Mouse (Mus musculus) E14TG2a.4 (cell line): ENCODE results near the gene Ssbp2.

Experiments
- H3K27me3 ChIP-seq: 2 replicates; pipeline ENCODE4 v1.6.1; 2014; ENCODE audit warnings: low read length, control low read depth; ENCODE audit not compliant: insufficient read depth
- H3K36me3 ChIP-seq: 2 replicates; pipeline ENCODE4 v1.6.1; 2014; ENCODE audit warnings: low read length, control low read depth; ENCODE audit not compliant: insufficient read depth
- H3K4me1 ChIP-seq: replicated peaks from 2 replicates; pipeline ENCODE4 v1.6.1; 2014; ENCODE audit warnings: low read depth, low read length, control low read depth
- H3K4me3 ChIP-seq: replicated peaks from 2 replicates; pipeline ENCODE4 v1.5.1; 2014; ENCODE audit warnings: mild to moderate bottlenecking, low read length
- H3K9me3 ChIP-seq: 2 replicates; pipeline ENCODE4 v1.6.1; 2014; ENCODE audit warnings: low read length, control low read depth
- CTCF ChIP-seq: conservative IDR thresholded peaks from 2 replicates; pipeline ENCODE4 v1.5.1; 2014; ENCODE audit warnings: low read length
- NANOG ChIP-seq: IDR thresholded peaks from 2 replicates; pipeline ENCODE4 v1.6.1; 2014; ENCODE audit warnings: borderline replicate concordance, low read length, mixed read lengths
- POU5F1 ChIP-seq: IDR thresholded peaks from 2 replicates; pipeline ENCODE4 v1.6.1; 2014; ENCODE audit warnings: low read length, borderline replicate concordance

Ssbp2 gene

GRCm38 (mm10) chr13:91610601-91611000 lies 150.5 kb downstream of the Ssbp2 start:
- TF ChIP-seq POU5F1, result no peak
- no peak for TF ChIP-seq CTCF
- TF ChIP-seq NANOG, result no peak
- H3K27me3 ChIP-seq, result no peaks in the 10 kb centered on the region
- H3K9me3 ChIP-seq, result no peaks in the 10 kb centered on the region
- no peak overlapping the region for H3K4me3 ChIP-seq
- no peaks in the 10 kb centered on the region for H3K36me3 ChIP-seq
- H3K4me1 ChIP-seq, result no peaks in the 10 kb centered on the region

- H3K27me3 ChIP-seq, result no peaks in the 10 kb centered on the region
- no peaks in the 10 kb centered on the region for H3K9me3 ChIP-seq
- H3K4me1 ChIP-seq, result no peaks in the 10 kb centered on the region
- no peak overlapping the region for H3K4me3 ChIP-seq
- no peaks in the 10 kb centered on the region for H3K36me3 ChIP-seq
- no peak for TF ChIP-seq NANOG
- no peak for TF ChIP-seq CTCF
- no peak for TF ChIP-seq POU5F1
Measured at GRCm38 (mm10) chr13:91611909-91612308, 151.8 kb downstream of the Ssbp2 start.

DNA sequence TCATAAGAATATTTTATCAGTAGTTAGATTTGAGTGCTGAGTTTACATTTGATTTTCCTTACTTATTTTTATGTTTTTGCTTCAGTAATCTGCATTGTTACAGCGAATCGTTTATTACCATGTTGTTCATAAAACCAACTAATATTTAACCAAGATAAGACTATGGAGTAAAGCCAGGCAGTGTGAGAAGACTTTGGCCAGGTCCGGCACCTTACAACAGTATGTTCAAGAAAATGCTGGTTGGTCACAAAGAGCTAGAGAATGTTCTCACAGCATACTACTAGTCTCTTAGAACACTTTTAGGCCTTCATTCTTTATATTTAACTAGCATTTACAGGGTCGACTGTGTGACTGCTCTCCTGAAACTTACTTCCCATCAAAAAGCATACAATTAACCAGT lies 152.5 kb downstream of the Ssbp2 start:
- H3K4me3 ChIP-seq, result no peak overlapping the region
- no peaks in the 10 kb centered on the region for H3K27me3 ChIP-seq
- H3K9me3 ChIP-seq, result no peaks in the 10 kb centered on the region
- TF ChIP-seq CTCF (no peak), POU5F1 (no peak), NANOG (no peak)
- no peaks in the 10 kb centered on the region for H3K36me3 ChIP-seq
- no peaks in the 10 kb centered on the region for H3K4me1 ChIP-seq

DNA sequence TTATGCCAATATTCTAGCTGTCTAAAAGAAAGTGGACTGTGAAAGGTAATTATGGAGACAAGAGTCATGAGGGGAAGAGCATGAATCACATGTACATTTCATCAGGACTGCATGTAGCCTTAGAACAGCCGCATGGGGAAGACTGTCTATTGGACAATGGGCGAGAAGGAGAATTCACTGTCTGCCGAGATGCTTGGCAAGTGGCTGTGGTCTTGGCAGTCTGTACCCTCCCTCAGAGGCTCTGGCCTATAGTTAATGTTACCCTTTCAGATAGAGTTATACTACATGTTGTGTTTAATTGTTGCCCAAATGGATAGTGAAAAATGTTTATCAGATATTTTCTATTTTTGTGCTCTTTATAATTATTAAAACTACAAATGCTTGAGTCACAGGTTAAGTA lies 156.0 kb downstream of the Ssbp2 start:
- H3K4me3 ChIP-seq, result no peak overlapping the region
- no peak for TF ChIP-seq CTCF
- no peak for TF ChIP-seq NANOG
- no peak for TF ChIP-seq POU5F1
- H3K36me3 ChIP-seq, result no peaks in the 10 kb centered on the region
- H3K9me3 ChIP-seq, result no peaks in the 10 kb centered on the region
- no peaks in the 10 kb centered on the region for H3K4me1 ChIP-seq
- no peaks in the 10 kb centered on the region for H3K27me3 ChIP-seq

DNA sequence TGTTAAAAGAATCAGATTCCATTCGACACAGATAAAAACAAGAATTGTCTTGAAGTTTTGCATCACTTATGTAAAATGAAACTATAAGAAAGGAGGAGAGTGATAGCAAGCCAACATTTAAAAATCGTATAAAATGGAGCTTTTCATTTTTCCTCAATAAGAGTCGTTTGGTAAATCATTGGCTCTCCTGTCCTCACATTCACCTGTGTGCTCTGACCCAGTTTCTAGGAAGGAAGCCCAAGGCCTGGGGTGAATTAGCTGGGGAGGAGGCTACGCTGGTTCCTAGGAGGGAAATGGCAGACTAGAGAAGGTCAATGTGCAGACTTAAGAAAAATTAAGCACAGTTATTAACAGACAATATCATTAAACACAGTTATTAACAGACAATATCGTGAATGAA lies 156.8 kb downstream of the Ssbp2 start:
- Histone ChIP-seq H3K36me3 (no peaks in the 10 kb centered on the region), H3K4me1 (no peaks in the 10 kb centered on the region), H3K4me3 (no peak overlapping the region), H3K9me3 (no peaks in the 10 kb centered on the region), H3K27me3 (no peaks in the 10 kb centered on the region)
- TF ChIP-seq POU5F1 (no peak), NANOG (no peak), CTCF (no peak)

DNA sequence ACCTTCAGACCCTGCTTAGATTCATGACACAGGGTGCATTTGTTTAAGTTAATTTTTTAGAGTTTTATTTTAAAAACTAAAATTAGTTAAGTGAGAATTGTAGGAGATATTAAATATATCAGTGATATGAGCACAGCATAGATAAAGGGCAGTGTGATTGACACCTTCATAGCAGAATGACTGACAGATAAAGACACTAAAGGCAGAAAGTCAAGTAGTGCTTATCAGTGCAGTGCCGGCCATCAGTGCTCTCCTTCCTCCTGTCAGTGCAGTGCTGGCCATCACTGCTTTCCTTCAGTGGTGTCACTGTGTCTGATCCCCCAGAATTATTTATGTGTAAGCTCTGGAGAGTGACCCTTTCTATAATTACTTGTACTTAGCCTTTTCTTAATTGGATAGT lies 159.3 kb downstream of the Ssbp2 start:
- no peak for TF ChIP-seq CTCF
- no peak for TF ChIP-seq POU5F1
- TF ChIP-seq NANOG, result no peak
- Histone ChIP-seq H3K27me3 (no peaks in the 10 kb centered on the region), H3K4me3 (no peak overlapping the region), H3K4me1 (no peaks in the 10 kb centered on the region), H3K36me3 (no peaks in the 10 kb centered on the region), H3K9me3 (no peaks in the 10 kb centered on the region)

GRCm38 (mm10) chr13:91620541-91620940 lies 160.5 kb downstream of the Ssbp2 start:
- Histone ChIP-seq H3K4me3 (no peak overlapping the region), H3K27me3 (no peaks in the 10 kb centered on the region), H3K36me3 (no peaks in the 10 kb centered on the region), H3K4me1 (no peaks in the 10 kb centered on the region), H3K9me3 (no peaks in the 10 kb centered on the region)
- TF ChIP-seq POU5F1 (no peak), NANOG (no peak), CTCF (no peak)

GRCm38 (mm10) chr13:91631291-91631799 lies 171.3 kb downstream of the Ssbp2 start:
- Histone ChIP-seq H3K4me1 (no peaks in the 10 kb centered on the region), H3K27me3 (no peaks in the 10 kb centered on the region), H3K36me3 (no peaks in the 10 kb centered on the region), H3K9me3 (no peaks in the 10 kb centered on the region), H3K4me3 (no peak overlapping the region)
- no peak for TF ChIP-seq CTCF
- no peak for TF ChIP-seq POU5F1
- TF ChIP-seq NANOG, result no peak

DNA sequence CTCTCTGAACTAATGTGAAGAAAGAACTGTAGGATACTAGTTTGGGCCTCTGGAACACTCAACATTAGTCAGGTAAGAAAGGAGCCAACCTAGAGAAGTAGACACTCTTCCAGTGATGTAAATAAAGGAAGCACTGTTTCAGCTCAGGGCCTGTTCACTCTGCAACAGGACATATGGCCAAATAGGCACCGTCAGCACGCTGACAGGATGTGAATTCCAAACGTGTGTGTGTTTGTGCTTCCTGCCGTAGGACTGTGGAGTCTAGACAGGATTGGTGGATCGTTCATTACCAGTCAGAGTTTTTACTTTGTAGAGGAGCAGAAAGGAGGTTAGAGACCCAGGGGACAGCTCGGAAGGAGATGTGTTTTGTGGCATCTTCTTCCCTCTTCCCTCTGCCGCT lies 174.0 kb downstream of the Ssbp2 start:
- H3K4me3 ChIP-seq, result no peak overlapping the region
- H3K27me3 ChIP-seq, result no peaks in the 10 kb centered on the region
- TF ChIP-seq CTCF, result no peak
- TF ChIP-seq POU5F1, result no peak
- H3K36me3 ChIP-seq, result no peaks in the 10 kb centered on the region
- H3K9me3 ChIP-seq, result no peaks in the 10 kb centered on the region
- no peaks in the 10 kb centered on the region for H3K4me1 ChIP-seq

- Histone ChIP-seq H3K36me3 (no peaks in the 10 kb centered on the region), H3K27me3 (no peaks in the 10 kb centered on the region), H3K9me3 (no peaks in the 10 kb centered on the region), H3K4me1 (no peaks in the 10 kb centered on the region), H3K4me3 (no peak overlapping the region)
- no peak for TF ChIP-seq CTCF
- TF ChIP-seq NANOG, result no peak
- TF ChIP-seq POU5F1, result no peak
Measured at GRCm38 (mm10) chr13:91635957-91636356, 175.9 kb downstream of the Ssbp2 start.
